Mouse (Mus musculus) limb, embryonic 11.5 days (tissue): Measurements from ENCODE around the gene Prr5. TPM values are rescaled to one million over a fixed set of nuclear protein-coding genes. Genes with fewer than 3 reads are reported as not detected.

Experiments
- ATAC-seq: fragments of 200-750 bp; cut with Nextera tagmentation; 2 replicates; pipeline ENCODE4 v1.8.0; 2017; ENCODE audit warnings: low read depth; ENCODE audit not compliant: insufficient number of reproducible peaks, low FRiP score, low TSS enrichment
- DNase-seq: peaks from one replicate; pipeline ENCODE4 v3.0.0-alpha.2; 2015; ENCODE audit warnings: low spot score
- H3K27ac ChIP-seq: fragments of 300-500 bp; sonication (generic); replicated peaks from 2 replicates; pipeline ENCODE4 v1.5.1; 2014; ENCODE audit warnings: low read depth, mild to moderate bottlenecking, low read length
- H3K27me3 ChIP-seq: fragments of 300-500 bp; sonication (generic); 2 replicates; pipeline ENCODE4 v1.6.1; 2014; ENCODE audit warnings: mild to moderate bottlenecking, low read length, mixed read lengths; ENCODE audit not compliant: control insufficient read depth, insufficient read depth
- H3K36me3 ChIP-seq: fragments of 300-500 bp; sonication (generic); 2 replicates; pipeline ENCODE4 v1.6.1; 2014; ENCODE audit warnings: mild to moderate bottlenecking, low read length, moderate library complexity, mixed read lengths; ENCODE audit not compliant: control insufficient read depth, insufficient read depth
- H3K4me1 ChIP-seq: fragments of 300-500 bp; sonication (generic); 2 replicates; pipeline ENCODE4 v1.6.1; 2014; ENCODE audit warnings: low read length, mixed read lengths; ENCODE audit not compliant: control insufficient read depth, insufficient read depth
- H3K4me2 ChIP-seq: fragments of 300-500 bp; sonication (generic); 2 replicates; pipeline ENCODE4 v1.6.1; 2014; ENCODE audit warnings: low read depth, mild to moderate bottlenecking, moderate library complexity; ENCODE audit not compliant: severe bottlenecking
- H3K4me3 ChIP-seq: fragments of 300-500 bp; sonication (generic); 2 replicates; pipeline ENCODE4 v1.5.1; 2014; ENCODE audit warnings: low read depth, low read length
- H3K9ac ChIP-seq: fragments of 300-500 bp; sonication (generic); 2 replicates; pipeline ENCODE4 v1.6.1; 2014; ENCODE audit warnings: mild to moderate bottlenecking, low read length
- H3K9me3 ChIP-seq: fragments of 300-500 bp; sonication (generic); 2 replicates; pipeline ENCODE4 v1.6.1; 2016; ENCODE audit warnings: low read length; ENCODE audit not compliant: control insufficient read depth
- WGBS: fragments of 180-500 bp; shearing (Covaris S2); extraction: QIAGEN DNeasy Blood & Tissue Kit; methylation state at CpG from one replicate; pipeline ENCODE4 v1.1.7; 2014; 5-methylcytosine and 5-hydroxymethylcytosine counted together
- polyA plus RNA-seq: library from polyadenylated mRNA; unstranded; fragments of >200 nt; fragmentation: Nextera tagmentation; extraction: Ambion mirVana; gene quantifications from 2 replicates; pipeline ENCODE4 v1.2.1, GENCODE M21; 2014

Gene Prr5
- polyA plus RNA-seq, 1 experiment from 2014 or later, result 13.2 TPM

DNA sequence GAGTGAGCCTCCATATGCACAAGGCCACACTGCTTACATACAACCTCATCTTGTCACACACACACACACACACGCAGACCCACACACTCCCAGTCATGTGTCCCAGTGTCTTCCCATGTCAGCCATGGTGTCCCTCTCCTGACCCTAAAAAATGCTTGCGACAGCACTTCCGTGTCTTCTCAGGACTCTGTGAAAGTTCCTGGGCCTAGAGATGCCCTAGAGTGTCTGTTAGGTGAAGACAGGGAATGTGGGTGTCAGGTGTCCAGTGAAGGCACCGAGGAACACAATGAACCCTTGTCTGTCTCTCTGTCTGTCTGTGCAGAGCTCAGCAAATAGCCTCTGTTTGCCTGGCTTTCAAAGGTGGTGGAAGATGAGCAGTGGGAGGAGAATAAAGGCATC, 1.2 kb downstream of the Prr5 start:
- no peak overlapping the region for H3K4me3 ChIP-seq
- no peaks in the 10 kb centered on the region for H3K27me3 ChIP-seq
- no peaks in the 10 kb centered on the region for H3K4me1 ChIP-seq
- WGBS, result 81% methylated on average over 4 of the region's 4 CpGs
- H3K9ac ChIP-seq, result no peak overlapping the region
- no peak for DNase-seq
- H3K4me2 ChIP-seq, result no peak overlapping the region
- H3K27ac ChIP-seq, result no peak overlapping the region
- no peak for ATAC-seq
- no peaks in the 10 kb centered on the region for H3K36me3 ChIP-seq
- no peaks in the 10 kb centered on the region for H3K9me3 ChIP-seq

DNA sequence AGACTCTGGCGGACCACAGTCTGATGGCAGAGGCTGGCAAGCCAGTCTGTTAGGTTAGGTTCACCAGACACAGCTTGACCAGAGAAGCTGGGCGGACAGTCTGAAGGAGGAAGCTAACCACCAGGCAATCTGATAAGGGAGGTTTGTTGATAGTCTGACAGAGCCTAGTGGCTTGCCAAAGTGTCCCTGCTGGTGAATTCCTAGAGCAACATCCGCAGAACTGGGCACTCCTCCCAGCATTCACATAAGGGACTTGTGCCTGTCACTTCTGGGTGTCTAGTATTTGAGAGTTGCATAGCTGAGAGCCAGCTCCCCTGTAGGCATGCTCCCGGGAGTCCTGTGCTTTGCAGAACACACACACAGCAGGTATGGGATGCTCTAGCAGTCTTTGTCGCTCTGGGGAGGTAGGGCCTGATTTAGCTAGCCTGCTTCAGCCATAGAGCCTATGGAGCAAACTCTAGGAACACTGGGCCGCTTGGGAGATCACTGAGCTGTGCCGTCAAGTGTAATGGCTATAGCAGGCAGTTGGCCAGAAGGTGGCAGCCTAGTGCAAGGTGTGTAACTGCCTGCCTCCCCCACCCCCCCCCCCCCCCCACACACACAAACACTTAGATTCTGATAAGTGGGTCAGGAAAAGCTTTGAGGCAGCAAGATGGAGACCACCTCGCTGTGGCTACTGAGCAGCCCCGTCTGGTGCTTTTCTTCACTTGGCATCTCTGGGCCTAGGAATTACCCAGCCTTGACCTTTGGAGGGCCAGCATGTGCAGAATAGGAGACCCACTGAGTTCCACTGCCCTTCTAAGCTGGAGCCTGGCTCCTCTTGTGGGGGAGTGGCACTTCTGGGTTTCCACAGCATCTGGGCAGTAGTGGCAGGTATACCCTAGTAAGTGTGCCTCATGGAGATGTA, 2.2 kb downstream of the Prr5 start:
- Histone ChIP-seq H3K27me3 (no peaks in the 10 kb centered on the region), H3K36me3 (no peaks in the 10 kb centered on the region), H3K27ac (no peak overlapping the region), H3K4me3 (no peak overlapping the region), H3K4me2 (no peak overlapping the region), H3K9me3 (no peaks in the 10 kb centered on the region), H3K4me1 (no peaks in the 10 kb centered on the region), H3K9ac (no peak overlapping the region)
- WGBS, result 60% methylated on average over 9 of the region's 9 CpGs
- DNase-seq (peak; percentile 62), ATAC-seq (no peak)

DNA sequence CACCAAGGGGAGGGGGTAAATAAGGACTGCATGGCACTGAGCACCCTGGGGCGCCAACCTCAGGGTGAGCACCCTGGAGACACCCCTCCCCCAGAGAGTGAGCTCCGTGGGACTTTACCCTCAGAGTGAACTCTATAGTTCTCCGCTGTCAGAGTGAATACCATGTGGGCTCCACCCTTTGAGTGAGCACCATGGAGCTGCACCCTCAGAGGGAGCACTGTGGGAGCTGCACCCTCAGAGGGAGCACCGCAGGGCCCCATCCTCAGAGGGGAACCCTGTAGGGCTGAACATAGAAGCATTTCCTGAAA, 2.8 kb downstream of the Prr5 start:
- Histone ChIP-seq H3K27me3 (no peaks in the 10 kb centered on the region), H3K27ac (no peak overlapping the region), H3K9ac (no peak overlapping the region), H3K9me3 (no peaks in the 10 kb centered on the region), H3K4me3 (no peak overlapping the region), H3K36me3 (no peaks in the 10 kb centered on the region), H3K4me2 (no peak overlapping the region), H3K4me1 (no peaks in the 10 kb centered on the region)
- no peak for ATAC-seq
- WGBS, result 83% methylated on average over 4 of the region's 4 CpGs
- no peak for DNase-seq

DNA sequence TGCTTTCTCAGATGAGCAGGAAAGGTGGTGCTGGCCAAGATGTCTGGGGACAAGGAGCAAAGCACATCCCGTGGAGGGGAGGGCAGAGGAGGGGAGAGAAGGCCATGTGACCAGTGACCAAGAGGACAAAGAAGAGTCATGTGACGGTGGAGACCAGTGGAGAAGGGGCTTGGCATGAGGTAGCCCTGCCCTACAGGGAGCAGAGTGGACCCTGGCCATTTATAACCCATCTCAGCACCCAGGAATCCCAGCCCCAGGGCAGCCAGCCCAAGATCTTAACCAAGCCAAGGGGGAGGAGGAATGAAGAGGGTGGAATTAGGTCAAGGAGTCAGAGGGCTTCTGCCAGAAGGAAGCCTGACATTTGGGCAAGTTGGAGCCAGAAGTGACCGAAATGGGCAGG, 3.2 kb downstream of the Prr5 start:
- Histone ChIP-seq H3K9ac (no peak overlapping the region), H3K27me3 (no peaks in the 10 kb centered on the region), H3K4me2 (no peak overlapping the region), H3K4me1 (no peaks in the 10 kb centered on the region), H3K4me3 (no peak overlapping the region), H3K9me3 (no peaks in the 10 kb centered on the region), H3K36me3 (no peaks in the 10 kb centered on the region), H3K27ac (no peak overlapping the region)
- 76% methylated on average over 3 of the region's 3 CpGs for WGBS
- no peak for ATAC-seq
- no peak for DNase-seq

DNA sequence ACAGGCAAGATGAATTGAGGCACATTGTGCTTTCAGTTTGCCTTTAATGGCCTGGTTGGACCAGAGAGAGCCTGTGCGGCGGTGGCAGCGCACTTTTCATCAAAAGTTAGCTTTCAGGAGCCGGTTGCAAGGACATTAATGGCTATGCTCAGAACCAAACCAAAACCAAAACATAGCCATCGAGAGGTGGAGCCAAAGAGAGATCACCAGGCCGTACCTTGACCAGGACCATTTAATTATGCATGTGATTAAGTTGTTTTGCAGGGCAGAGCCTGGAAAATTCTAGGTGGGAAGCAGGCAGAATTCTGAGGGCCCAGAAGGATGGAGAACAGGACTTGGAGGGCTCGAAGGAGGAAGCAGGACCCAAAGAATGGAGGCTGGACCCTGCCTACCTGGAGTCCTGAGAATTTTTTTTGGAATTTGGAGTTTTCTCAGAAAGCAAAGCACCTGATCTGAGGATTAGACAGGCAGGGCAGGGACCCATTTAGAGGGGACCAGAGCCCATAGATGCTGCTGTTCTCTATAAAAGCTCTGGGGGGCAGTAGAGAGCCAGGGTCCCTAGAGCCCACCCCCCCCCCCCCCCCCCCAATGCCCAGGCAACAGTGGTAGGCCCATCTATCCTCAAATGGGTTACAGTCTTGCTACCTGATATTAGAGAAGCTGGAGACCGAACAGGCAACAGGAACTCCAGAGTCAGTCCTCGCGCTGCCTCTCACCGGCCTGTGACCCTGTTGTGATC, 5.1 kb downstream of the Prr5 start:
- ATAC-seq, result no peak
- Histone ChIP-seq H3K27ac (no peak overlapping the region), H3K9me3 (no peaks in the 10 kb centered on the region), H3K4me1 (no peaks in the 10 kb centered on the region), H3K4me3 (no peak overlapping the region), H3K27me3 (no peaks in the 10 kb centered on the region), H3K4me2 (no peak overlapping the region), H3K9ac (no peak overlapping the region), H3K36me3 (no peaks in the 10 kb centered on the region)
- 79% methylated on average over 11 of the region's 11 CpGs for WGBS
- no peak for DNase-seq

DNA sequence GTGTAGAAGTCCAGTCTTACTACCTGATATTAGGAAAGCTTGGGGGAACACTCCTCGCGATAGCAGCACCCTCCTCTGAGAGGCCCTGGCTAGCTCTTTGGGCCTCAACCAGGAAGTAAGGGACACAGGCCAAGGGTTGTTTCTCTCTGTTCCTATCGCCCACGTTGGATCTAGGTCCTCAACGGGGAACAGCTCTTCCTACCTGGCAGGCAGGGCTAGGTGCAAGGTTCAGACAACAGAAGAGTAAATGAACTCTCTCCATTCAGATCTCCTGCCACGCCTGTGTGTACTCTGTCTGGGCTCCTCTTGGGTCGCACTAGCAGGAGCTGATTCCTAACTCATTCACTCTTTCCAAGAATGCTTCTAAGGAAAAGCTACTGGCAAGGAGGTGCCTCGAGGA, 5.9 kb downstream of the Prr5 start:
- Histone ChIP-seq H3K4me3 (no peak overlapping the region), H3K9me3 (no peaks in the 10 kb centered on the region), H3K4me2 (no peak overlapping the region), H3K36me3 (no peaks in the 10 kb centered on the region), H3K4me1 (no peaks in the 10 kb centered on the region), H3K27ac (no peak overlapping the region), H3K27me3 (no peaks in the 10 kb centered on the region), H3K9ac (no peak overlapping the region)
- DNase-seq (no peak), ATAC-seq (no peak)
- WGBS, result 77% methylated on average over 8 of the region's 8 CpGs

DNA sequence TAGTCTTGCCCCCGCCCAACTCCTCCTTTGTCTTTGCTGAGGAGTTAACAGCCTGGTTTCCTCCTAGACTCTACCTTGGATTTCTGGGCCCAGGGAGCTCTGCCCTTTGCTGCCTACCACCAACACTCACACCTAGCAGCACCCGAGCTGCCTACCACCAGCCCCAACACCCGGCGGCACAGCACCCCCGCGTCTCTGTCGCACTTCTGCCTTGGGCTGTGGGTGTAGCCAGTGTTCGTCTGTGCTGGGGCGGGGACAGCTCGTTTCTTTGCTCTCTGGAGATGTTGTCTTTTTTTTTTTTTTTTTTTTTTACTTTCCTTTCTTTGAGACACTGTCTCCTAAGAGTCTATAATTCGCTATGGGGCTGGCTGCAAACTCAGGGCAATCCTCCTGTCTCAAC, 8.5 kb downstream of the Prr5 start:
- Histone ChIP-seq H3K27me3 (no peaks in the 10 kb centered on the region), H3K9me3 (0 out of 2 replicates have a peak, but pooled peaks cover 2% of the 10 kb centered on the region), H3K4me1 (peaks cover 12% of the 10 kb centered on the region; the same call in 1 of the 2 replicates), H3K36me3 (no peaks in the 10 kb centered on the region), H3K27ac (no peak overlapping the region), H3K4me2 (no peak overlapping the region), H3K9ac (no peak overlapping the region), H3K4me3 (no peak overlapping the region)
- no peak for ATAC-seq
- 72% methylated on average over 11 of the region's 11 CpGs for WGBS
- DNase-seq, result no peak

DNA sequence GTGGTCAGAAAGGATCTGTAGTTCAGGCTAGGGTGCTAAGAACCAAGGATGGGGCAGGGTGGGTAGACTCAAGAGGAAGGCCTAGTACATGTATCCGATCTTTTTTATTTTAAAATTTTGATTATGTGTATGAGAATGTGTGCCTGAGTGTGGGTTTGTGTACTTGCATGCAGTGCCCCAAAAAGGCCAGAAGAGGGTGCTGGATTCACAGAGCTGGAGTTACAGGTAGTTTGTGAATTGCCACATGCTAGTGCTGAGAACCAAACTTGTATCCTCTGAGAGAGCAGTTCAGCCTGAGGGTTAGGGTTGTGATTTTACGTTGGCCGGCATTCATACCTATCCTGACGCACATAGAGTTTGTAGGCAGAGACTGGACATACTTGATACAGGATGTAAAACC, 9.7 kb downstream of the Prr5 start:
- H3K27ac ChIP-seq, result no peak overlapping the region
- no peak overlapping the region for H3K4me2 ChIP-seq
- ATAC-seq (no peak), DNase-seq (no peak)
- WGBS, result 93% methylated on average over 4 of the region's 4 CpGs
- no peak overlapping the region for H3K4me3 ChIP-seq
- H3K9ac ChIP-seq, result no peak overlapping the region
- peaks cover 12% of the 10 kb centered on the region; the same call in 1 of the 2 replicates for H3K4me1 ChIP-seq
- no peaks in the 10 kb centered on the region for H3K36me3 ChIP-seq
- H3K27me3 ChIP-seq, result no peaks in the 10 kb centered on the region
- 0 out of 2 replicates have a peak, but pooled peaks cover 2% of the 10 kb centered on the region for H3K9me3 ChIP-seq
